Mouse (Mus musculus) embryonic facial prominence, embryonic 10.5 days (tissue): ENCODE results near the gene Cox6b1. TPM values are rescaled to one million over a fixed set of nuclear protein-coding genes. Genes with fewer than 3 reads are reported as not detected.

Experiments
- DNase-seq: peaks from one replicate; pipeline ENCODE4 v3.0.0-alpha.2; 2017; ENCODE audit warnings: low spot score
- H3K27ac ChIP-seq: fragments of 300-500 bp; sonication (generic); replicated peaks from 2 replicates; pipeline ENCODE4 v1.5.1; 2016; ENCODE audit warnings: mild to moderate bottlenecking
- H3K27me3 ChIP-seq: fragments of 300-500 bp; sonication (generic); replicated peaks from 2 replicates; pipeline ENCODE4 v1.6.1; 2016; ENCODE audit warnings: low read depth, mild to moderate bottlenecking; ENCODE audit not compliant: poor library complexity, severe bottlenecking
- H3K36me3 ChIP-seq: fragments of 300-500 bp; sonication (generic); replicated peaks from 2 replicates; pipeline ENCODE4 v1.6.1; 2016; ENCODE audit warnings: mild to moderate bottlenecking, moderate library complexity
- H3K4me1 ChIP-seq: fragments of 300-500 bp; sonication (generic); 2 replicates; pipeline ENCODE4 v1.6.1; 2016
- H3K4me3 ChIP-seq: fragments of 300-500 bp; sonication (generic); 2 replicates; pipeline ENCODE4 v1.5.1; 2016; ENCODE audit warnings: mild to moderate bottlenecking, moderate library complexity
- H3K9me3 ChIP-seq: fragments of 300-500 bp; sonication (generic); 2 replicates; pipeline ENCODE4 v1.6.1; 2016; ENCODE audit warnings: mild to moderate bottlenecking
- WGBS: fragments of 180-500 bp; shearing (Covaris S2); methylation state at CpG from one replicate; pipeline ENCODE4 v1.1.7; 2016; 5-methylcytosine and 5-hydroxymethylcytosine counted together
- polyA plus RNA-seq: library from polyadenylated mRNA; unstranded; fragments of >200 nt; fragmentation: Nextera tagmentation; extraction: Ambion mirVana; gene quantifications from 2 replicates; pipeline ENCODE4 v1.2.1, GENCODE M21; 2016

Cox6b1 gene
- polyA plus RNA-seq, 1 experiment from 2014 or later: 776 TPM

DNA sequence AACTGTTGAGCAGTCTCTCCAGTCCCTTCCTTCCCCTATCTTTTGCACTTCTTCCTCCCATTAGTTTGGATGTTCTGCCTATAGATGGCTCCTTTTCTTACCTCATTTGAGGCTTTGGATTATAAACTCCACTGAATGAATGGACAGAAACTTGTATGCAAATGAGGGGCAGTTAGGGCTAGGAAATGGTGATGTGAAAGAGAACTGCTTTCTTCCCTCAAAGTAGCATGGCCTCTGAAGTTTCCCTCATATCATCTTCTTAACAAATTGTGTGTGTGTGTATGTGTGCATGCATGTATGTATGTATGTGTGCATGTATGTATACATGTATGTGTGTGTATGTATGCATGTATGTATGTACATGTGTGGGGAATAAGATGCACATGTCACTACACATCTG lies 3.1 kb upstream of the Cox6b1 start:
- H3K36me3 ChIP-seq: peaks cover 6% of the 10 kb centered on the region

DNA sequence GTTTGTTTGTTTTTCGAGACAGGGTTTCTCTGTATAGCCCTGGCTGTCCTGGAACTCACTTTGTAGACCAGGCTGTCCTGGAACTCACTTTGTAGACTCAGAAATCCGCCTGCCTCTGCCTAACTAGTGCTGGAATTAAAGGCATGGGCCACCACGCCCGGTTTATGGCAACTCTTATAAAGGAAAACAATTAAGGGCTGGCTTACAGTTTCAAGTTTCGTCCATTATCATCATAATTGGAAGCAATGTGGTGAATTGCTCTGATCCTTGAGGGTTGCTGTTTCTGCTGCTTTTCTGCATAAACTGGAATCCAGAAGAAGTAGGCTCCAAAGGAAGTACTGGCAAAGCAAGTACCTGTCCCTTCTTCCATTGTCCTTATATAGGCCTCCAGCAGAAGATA lies 696 bp upstream of the Cox6b1 start:
- Histone ChIP-seq H3K27me3 (peaks cover 17% of the 10 kb centered on the region), H3K9me3 (no peaks in the 10 kb centered on the region), H3K36me3 (peaks cover 29% of the 10 kb centered on the region), H3K27ac (no peak overlapping the region), H3K4me1 (peaks cover 10% of the 10 kb centered on the region), H3K4me3 (no peak overlapping the region; the same call in 1 of the 2 replicates)
- 81% methylated on average over 5 of the region's 5 CpGs for WGBS
- no peak for DNase-seq

More for the DNA sequence above, 3.1 kb upstream of the Cox6b1 start:
- Histone ChIP-seq H3K27ac (no peak overlapping the region), H3K4me1 (peaks cover 15% of the 10 kb centered on the region), H3K4me3 (no peak overlapping the region), H3K27me3 (peaks cover 41% of the 10 kb centered on the region), H3K9me3 (no peaks in the 10 kb centered on the region)
- DNase-seq: no peak

DNA sequence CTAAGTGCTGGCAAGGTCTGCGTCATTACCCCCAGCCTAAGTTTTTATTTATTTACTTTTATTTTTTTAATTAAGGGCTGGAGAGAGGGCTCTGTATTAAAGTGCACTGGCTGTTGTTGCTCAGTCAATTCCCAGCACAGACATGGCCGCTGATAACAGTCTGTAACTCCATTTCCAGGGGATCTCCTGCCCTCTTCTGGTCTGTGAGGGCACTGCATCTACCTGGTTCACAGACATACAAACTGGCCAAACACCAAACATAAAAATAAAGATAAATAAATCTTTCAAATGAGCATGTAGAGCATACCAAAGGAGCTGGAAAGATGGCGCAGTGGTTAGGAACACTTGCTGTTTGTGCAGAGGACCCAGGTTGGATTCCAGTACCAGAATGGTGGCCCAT lies 6.7 kb downstream of the Cox6b1 start:
- 91% methylated on average over 3 of the region's 3 CpGs for whole genome bisulfite sequencing
- peak; percentile 40 for DNase-seq
- H3K27ac ChIP-seq: no peak overlapping the region
- H3K27me3 ChIP-seq: no peaks in the 10 kb centered on the region
- H3K4me1 ChIP-seq: no peaks in the 10 kb centered on the region
- 0 out of 2 replicates have a peak, but pooled peaks cover 2% of the 10 kb centered on the region for H3K9me3 ChIP-seq
- peaks cover 91% of the 10 kb centered on the region for H3K36me3 ChIP-seq
- H3K4me3 ChIP-seq: no peak overlapping the region

DNA sequence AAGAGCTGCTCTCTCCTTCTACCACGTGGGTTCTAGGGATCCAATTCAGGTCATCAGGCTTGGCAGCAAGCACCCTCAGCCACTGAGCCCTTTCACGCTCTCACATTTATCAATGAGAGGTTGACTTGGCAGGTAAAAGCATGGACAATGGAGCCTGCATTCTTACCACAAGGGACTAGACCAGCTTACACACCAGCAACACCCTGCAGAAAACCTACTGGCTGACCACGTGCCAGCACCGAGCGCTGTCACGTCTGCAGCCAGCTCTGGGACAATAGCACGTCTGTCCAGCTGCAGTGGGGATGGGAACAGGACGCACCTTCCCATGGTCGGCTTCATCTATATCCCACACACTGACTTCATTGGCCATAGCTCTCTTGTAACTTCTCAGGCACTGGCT lies 7.3 kb downstream of the Cox6b1 start:
- Histone ChIP-seq H3K27me3 (no peaks in the 10 kb centered on the region), H3K27ac (no peak overlapping the region), H3K36me3 (peaks cover 85% of the 10 kb centered on the region), H3K4me3 (no peak overlapping the region), H3K4me1 (no peaks in the 10 kb centered on the region), H3K9me3 (0 out of 2 replicates have a peak, but pooled peaks cover 2% of the 10 kb centered on the region)
- 93% methylated on average over 9 of the region's 9 CpGs for WGBS
- no peak for DNase-seq

DNA sequence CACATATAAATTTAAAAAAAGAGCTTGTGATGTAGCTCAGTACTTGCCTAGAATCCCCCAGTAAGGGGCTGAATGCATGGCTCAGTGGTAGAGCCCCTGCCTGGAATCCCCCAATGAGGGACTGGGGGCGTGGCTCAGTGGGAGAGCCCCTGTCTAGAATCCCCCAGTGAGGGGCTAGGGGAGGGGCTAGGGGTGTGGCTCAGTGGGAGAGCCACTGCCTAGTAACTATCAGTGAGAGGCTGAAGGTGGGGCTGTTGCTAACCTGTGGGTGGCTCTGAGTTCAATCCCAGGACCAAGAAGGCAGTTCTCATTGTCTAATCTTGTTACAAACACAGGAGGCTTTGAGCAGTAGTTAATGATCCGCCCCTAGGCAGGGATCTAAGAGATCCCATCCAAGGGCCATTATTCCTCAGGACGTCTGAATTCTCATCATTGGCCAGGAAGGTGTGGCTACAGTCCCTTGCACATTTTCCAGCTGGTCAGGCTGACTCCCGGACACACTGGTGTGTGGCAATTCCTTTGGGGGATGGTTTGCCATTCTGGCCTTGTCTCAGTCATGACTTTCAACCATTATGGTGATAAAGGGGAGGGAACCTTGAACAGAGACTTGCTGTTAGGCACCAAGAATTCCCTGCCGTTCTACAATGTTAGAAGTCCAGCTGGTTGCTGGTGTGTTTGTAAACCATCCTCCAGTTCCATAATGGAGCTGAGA lies 10.7 kb downstream of the Cox6b1 start:
- no peak for DNase-seq
- Histone ChIP-seq H3K27me3 (no peaks in the 10 kb centered on the region), H3K27ac (no peak overlapping the region), H3K4me3 (no peak overlapping the region), H3K36me3 (peaks cover 54% of the 10 kb centered on the region), H3K4me1 (no peaks in the 10 kb centered on the region), H3K9me3 (0 out of 2 replicates have a peak, but pooled peaks cover 2% of the 10 kb centered on the region)
- WGBS: 64% methylated on average over 5 of the region's 5 CpGs

DNA sequence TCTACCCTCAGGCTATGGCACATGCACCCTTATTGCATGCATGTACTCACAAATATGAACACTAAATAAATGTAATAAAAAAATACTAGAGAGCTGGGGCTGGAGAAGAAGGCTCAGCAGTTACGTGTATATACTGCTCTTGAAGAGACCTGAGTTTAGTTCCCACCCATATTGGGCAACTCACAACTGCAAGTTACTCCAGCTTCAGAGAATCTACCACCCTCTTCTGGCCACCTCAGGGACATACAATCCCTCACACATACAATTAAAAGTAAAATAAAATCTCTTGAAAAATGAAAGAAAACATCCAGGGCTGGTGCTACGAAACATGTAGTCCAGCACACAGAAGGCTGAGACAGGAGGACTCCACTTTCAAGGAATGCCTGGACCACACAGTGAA lies 11.5 kb downstream of the Cox6b1 start:
- 78% methylated on average over 2 of the region's 2 CpGs for WGBS
- no peak overlapping the region for H3K4me3 ChIP-seq
- H3K36me3 ChIP-seq: peaks cover 48% of the 10 kb centered on the region
- H3K27me3 ChIP-seq: no peaks in the 10 kb centered on the region
- no peak overlapping the region for H3K27ac ChIP-seq
- H3K9me3 ChIP-seq: 0 out of 2 replicates have a peak, but pooled peaks cover 2% of the 10 kb centered on the region
- DNase-seq: no peak
- H3K4me1 ChIP-seq: no peaks in the 10 kb centered on the region

DNA sequence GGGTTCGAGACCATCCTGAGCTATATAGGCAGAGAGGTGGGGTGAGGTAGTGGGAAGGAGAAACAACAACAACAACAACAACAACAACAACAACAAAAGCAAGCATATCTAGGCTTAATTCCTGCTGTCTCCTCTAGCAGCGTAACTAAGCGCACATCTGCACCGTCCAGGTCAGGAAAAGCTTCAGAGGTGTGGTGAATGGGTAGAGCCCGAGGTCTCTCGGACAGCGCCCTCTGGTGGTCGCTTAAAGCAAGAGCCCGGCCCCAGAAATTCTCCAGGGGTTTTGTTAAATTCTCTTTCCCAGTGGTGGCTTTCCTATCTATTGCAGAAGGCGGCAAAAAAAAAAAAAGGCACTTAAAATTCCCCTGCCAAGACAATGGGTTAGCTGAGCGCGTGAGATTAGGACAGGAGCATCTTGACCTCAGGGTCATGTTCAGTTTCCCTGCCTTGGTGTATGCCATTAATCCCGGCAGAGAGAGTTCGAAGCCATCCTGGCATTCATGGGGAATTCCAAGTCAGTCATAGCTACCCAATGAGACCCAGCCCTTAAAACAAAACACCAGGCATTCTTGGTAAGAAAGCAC lies 12.3 kb downstream of the Cox6b1 start:
- 27% methylated on average over 14 of the region's 14 CpGs for WGBS
- Histone ChIP-seq H3K4me1 (no peaks in the 10 kb centered on the region), H3K27me3 (no peaks in the 10 kb centered on the region), H3K9me3 (0 out of 2 replicates have a peak, but pooled peaks cover 2% of the 10 kb centered on the region), H3K36me3 (peaks cover 39% of the 10 kb centered on the region), H3K4me3 (no peak overlapping the region), H3K27ac (no peak overlapping the region)
- DNase-seq: peak; percentile 71

DNA sequence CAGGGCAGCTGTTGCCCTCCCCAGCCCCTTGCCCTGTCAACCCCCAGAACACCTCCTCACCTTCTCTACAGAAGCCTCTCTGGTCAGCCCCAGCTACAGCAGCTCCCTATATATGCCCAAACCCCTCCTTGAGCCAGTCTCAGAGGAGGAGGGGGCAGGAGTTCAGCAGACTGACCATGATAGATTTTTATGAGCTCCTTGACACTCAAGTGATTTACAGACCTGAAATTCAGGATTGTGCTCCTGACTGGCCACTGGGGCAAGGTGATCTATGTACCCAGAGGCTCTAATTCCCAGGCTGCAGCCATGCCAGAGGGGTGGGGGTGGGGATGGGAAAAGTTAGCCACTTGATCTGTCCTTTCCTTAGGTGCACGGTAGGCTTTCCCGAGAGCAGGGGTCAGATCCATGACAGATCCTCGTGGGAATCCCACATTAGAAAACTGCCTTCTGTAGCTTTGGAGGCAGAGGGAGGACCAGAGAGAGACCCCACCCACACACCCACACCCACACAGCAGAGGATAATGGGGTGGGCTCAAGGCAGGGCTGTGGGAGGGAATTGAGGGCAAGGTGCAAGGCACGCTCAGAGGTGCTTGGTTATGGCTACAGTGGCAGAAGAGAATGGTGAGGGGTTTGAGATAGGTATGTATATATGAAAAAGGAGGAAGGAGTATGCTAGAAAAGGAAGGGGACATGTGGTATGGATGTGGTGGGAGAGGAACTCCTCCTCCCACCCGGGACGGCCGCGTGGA lies 13.1 kb downstream of the Cox6b1 start, which contains the start of gene Upk1a:
Upk1a (minus strand) TSS at position 194 of the 749 bp plus-strand sequence.
- Histone ChIP-seq H3K9me3 (0 out of 2 replicates have a peak, but pooled peaks cover 2% of the 10 kb centered on the region), H3K36me3 (peaks cover 32% of the 10 kb centered on the region), H3K4me3 (no peak within 1 kb of the TSS), H3K4me1 (0 out of 2 replicates have a peak, but pooled peaks cover 5% of the 10 kb centered on the region), H3K27me3 (no peaks in the 10 kb centered on the region), H3K27ac (no peak within 1 kb of the TSS)
- 79% methylated on average over 8 of the region's 8 CpGs for WGBS
- no peak for DNase-seq

DNA sequence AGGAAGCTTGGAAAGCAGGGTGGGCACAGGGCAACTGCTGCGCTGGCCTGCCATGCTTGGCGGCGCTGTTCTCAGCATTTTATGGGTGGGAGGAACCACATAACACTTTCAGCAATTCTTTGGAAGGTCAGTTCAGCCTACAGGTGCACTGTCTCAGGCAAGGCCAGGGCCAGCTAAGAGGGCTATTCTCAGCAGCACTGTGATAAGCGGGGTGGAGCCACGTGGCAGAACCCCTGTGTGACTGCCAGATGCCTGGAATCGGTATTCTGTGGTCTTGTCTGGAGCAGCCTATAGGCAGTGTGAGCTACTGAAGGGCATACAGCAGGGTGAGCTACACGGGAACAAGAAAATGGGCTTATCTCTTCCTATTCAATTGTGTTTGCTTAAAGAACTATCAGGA lies 15.9 kb downstream of the Cox6b1 start:
- 0 out of 2 replicates have a peak, but pooled peaks cover 5% of the 10 kb centered on the region for H3K4me1 ChIP-seq
- H3K36me3 ChIP-seq: peaks cover 4% of the 10 kb centered on the region
- H3K4me3 ChIP-seq: no peak overlapping the region
- no peak overlapping the region for H3K27ac ChIP-seq
- DNase-seq: no peak
- H3K9me3 ChIP-seq: no peaks in the 10 kb centered on the region
- no peaks in the 10 kb centered on the region for H3K27me3 ChIP-seq
- WGBS: 58% methylated on average over 7 of the region's 7 CpGs

DNA sequence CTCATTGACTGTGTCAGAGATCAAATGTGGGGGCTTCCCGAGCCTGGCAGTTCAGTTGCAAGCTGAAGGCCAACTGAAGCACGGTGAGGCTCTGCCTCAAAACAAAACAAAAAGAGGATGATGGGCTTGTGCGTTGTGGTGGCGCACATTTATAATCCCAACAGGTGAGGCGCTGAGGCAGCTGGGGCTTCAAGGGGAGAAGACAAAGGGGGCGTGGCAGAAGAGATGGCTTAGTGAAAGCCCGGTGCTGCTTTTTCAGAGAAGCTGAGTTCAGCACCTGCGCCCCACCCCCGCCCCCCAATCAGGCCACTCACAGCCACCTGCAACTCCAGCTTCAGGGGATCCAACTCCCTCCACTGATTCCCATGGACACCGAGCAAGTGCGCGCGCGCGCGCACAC lies 17.5 kb downstream of the Cox6b1 start:
- DNase-seq: peak; percentile 13
- Histone ChIP-seq H3K9me3 (no peaks in the 10 kb centered on the region), H3K36me3 (no peaks in the 10 kb centered on the region), H3K4me3 (no peak overlapping the region; the same call in 1 of the 2 replicates), H3K27me3 (no peaks in the 10 kb centered on the region), H3K4me1 (0 out of 2 replicates have a peak, but pooled peaks cover 7% of the 10 kb centered on the region), H3K27ac (no peak overlapping the region)
- WGBS: 46% methylated on average over 16 of the region's 16 CpGs

DNA sequence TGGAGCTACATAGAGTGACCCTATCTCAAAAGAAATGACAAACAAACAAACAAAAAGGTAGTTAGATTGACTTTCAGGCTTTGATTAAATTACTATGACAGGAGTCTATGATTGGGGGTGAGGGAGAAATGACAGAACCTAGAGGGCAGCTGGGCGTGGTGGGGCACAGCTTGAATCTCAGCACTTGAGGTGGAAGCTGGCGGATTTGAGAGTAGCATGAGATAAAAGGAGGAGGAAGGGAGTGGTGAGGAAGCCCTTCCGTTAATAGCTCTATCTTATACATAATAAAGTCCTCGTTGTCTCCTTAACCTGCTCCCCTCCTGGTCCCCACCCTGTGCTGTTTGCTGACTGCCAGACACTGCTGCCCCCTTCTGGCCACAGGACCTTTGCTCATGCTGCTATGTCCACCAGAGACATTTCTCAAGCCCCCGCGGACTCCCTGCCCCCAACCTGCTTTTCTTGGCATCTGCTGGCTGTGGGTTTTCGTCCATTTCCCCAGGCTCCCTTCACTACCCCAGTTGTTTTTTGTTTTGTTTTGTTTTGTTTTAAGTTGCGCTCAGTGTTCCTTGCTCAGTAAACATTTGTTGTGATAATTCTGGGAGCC lies 18.1 kb downstream of the Cox6b1 start:
- Histone ChIP-seq H3K36me3 (no peaks in the 10 kb centered on the region), H3K4me1 (peaks cover 14% of the 10 kb centered on the region), H3K9me3 (no peaks in the 10 kb centered on the region), H3K27ac (no peak overlapping the region), H3K27me3 (no peaks in the 10 kb centered on the region), H3K4me3 (no peak overlapping the region; the same call in 1 of the 2 replicates)
- WGBS: 33% methylated on average over 8 of the region's 8 CpGs
- DNase-seq: peak; percentile 71

DNA sequence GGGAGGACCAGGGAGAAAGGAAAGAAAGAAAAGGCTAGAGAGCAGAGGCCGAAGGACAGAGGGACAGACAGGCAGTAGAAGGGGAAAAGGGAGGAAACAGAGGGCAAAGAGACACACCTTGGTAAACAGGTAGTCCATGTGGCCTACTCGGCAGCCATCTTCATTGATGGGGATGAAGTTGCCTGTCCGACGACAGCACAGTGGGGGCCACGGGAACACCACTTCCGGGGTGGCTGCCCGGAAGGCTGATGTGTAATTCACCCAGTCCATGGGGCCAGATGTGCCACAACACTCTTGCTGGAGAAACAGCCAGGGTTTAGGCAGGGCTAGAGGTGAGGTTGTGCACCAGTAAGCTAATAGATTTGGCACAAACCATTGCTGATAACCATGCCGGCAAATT lies 21.0 kb downstream of the Cox6b1 start:
- 0 out of 2 replicates have a peak overlapping the region, but pooled peaks have one; percentile 8 for H3K27ac ChIP-seq
- H3K9me3 ChIP-seq: no peaks in the 10 kb centered on the region
- no peak for DNase-seq
- 90% methylated on average over 8 of the region's 8 CpGs for WGBS
- no peaks in the 10 kb centered on the region for H3K27me3 ChIP-seq
- no peaks in the 10 kb centered on the region for H3K36me3 ChIP-seq
- peaks cover 20% of the 10 kb centered on the region for H3K4me1 ChIP-seq
- H3K4me3 ChIP-seq: no peak overlapping the region
